Mouse (Mus musculus): ENCODE data around the gene Fam20c. TPM values are rescaled to one million over a fixed set of nuclear protein-coding genes. Genes with fewer than 3 reads are reported as not detected.

Fam20c gene
- polyA plus RNA-seq, 1 experiment from 2014 or later = 16.7 TPM

DNA sequence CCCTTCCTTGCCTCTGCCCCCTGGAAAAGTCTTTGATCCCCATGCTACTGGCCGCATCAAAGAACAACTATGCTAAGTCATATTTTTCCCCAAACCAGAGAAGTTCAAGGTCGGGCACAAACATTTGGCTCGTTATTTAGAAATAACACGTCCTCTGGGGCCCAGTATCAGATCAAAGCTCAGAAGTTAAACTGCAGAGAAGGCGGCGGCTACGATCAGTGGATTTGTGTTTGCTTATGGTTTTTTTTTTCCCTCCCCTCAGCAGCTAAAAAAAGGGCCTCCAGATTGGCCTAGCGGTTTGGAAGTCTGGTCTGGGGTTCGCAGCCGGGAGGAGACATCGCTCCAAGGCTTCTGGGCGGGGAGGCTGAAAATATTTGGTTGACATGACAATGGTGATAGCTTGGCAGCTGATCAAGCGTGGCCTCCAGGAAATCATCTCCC, 103.5 kb downstream of the Fam20c start:
- H3K9me3 ChIP-seq (ENCODE audit: control insufficient read depth, low read length) = no peaks in the 10 kb centered on the region
- no peaks in the 10 kb centered on the region for H3K27me3 ChIP-seq (replicated peaks; ENCODE audit: control insufficient read depth, insufficient read depth, low read length)
- no peaks in the 10 kb centered on the region for H3K36me3 ChIP-seq (ENCODE audit: control insufficient read depth, insufficient read depth, low read length)
- no peak overlapping the region for H3K4me2 ChIP-seq (ENCODE audit: low read depth, low read length)
- H3K4me1 ChIP-seq (ENCODE audit: control insufficient read depth, insufficient read depth, low read length) = no peaks in the 10 kb centered on the region
- WGBS = 37% methylated on average over 13 of the region's 13 CpGs
- no peak overlapping the region for H3K9ac ChIP-seq (ENCODE audit: low read depth, low read length)
- no peak overlapping the region for H3K27ac ChIP-seq (replicated peaks; ENCODE audit: low read depth, low read length)
- ATAC-seq (ENCODE audit: low read depth) (no peak), DNase-seq (ENCODE audit: low spot score) (peak; percentile 62)
- H3K4me3 ChIP-seq (ENCODE audit: low read depth, low read length) = no peak overlapping the region

Other genes with a start within 250 kb of the Fam20c start
- not detected in 2 replicates for gene 1700123K08Rik, start 189.8 kb upstream of the Fam20c start, polyA plus RNA-seq (2014; fragmentation: Nextera tagmentation; extraction: Ambion mirVana)
- 70.0 and 70.1 TPM in 2 replicates for gene Zfp68, start 134.8 kb upstream of the Fam20c start, polyA plus RNA-seq (2014; fragmentation: Nextera tagmentation; extraction: Ambion mirVana)
- 9.4 and 11.1 TPM in 2 replicates for gene A430033K04Rik, start 131.7 kb upstream of the Fam20c start, polyA plus RNA-seq (2014; fragmentation: Nextera tagmentation; extraction: Ambion mirVana)
- not detected in 2 replicates for gene Gm5294, start 65.6 kb downstream of the Fam20c start, polyA plus RNA-seq (2014; fragmentation: Nextera tagmentation; extraction: Ambion mirVana)
- 65.7 and 73.2 TPM in 2 replicates for gene Pdgfa, start 242.9 kb downstream of the Fam20c start, polyA plus RNA-seq (2014; fragmentation: Nextera tagmentation; extraction: Ambion mirVana)

Data from embryonic facial prominence, embryonic 14.5 days (tissue).